Mouse (Mus musculus) forebrain, postnatal 0 days (tissue): ENCODE data around the gene Zbtb12. TPM values are rescaled to one million over a fixed set of nuclear protein-coding genes. Genes with fewer than 3 reads are reported as not detected.
A peak's percentile ranks its signal among the peaks of the same experiment; 100 is the strongest.
"Not testable (repeated sequence)": the region's sequence is repeated elsewhere in the genome, so short reads cannot be mapped to it uniquely, and the experiment has no call there.

Experiments used
- ATAC-seq: fragments of 200-750 bp; cut with Nextera tagmentation; 2 replicates; pipeline ENCODE4 v1.8.0; 2017; ENCODE audit warnings: mild to moderate bottlenecking, moderate library complexity
- DNase-seq: peaks from one replicate; pipeline ENCODE4 v3.0.0-alpha.2; 2015
- H3K27ac ChIP-seq: fragments of 300-500 bp; sonication (generic); 2 replicates; pipeline ENCODE4 v1.5.1; 2014; ENCODE audit warnings: low read depth, mild to moderate bottlenecking, antibody characterized with exemption, low read length, moderate library complexity, mixed read lengths
- H3K27me3 ChIP-seq: fragments of 300-500 bp; sonication (generic); 2 replicates; pipeline ENCODE4 v1.6.1; 2014; ENCODE audit warnings: mild to moderate bottlenecking, low read length, mixed read lengths; ENCODE audit not compliant: insufficient read depth
- H3K36me3 ChIP-seq: fragments of 300-500 bp; sonication (generic); 2 replicates; pipeline ENCODE4 v1.6.1; 2014; ENCODE audit warnings: mild to moderate bottlenecking, moderate library complexity; ENCODE audit not compliant: insufficient read depth
- H3K4me1 ChIP-seq: fragments of 300-500 bp; sonication (generic); 2 replicates; pipeline ENCODE4 v1.6.1; 2014; ENCODE audit warnings: antibody characterized with exemption; ENCODE audit not compliant: insufficient read depth
- H3K4me2 ChIP-seq: fragments of 300-500 bp; sonication (generic); 2 replicates; pipeline ENCODE4 v1.6.1; 2014; ENCODE audit warnings: low read depth, mild to moderate bottlenecking, moderate library complexity
- H3K4me3 ChIP-seq: fragments of 300-500 bp; sonication (generic); 2 replicates; pipeline ENCODE4 v1.5.1; 2014; ENCODE audit warnings: low read depth, low read length, mixed read lengths
- H3K9ac ChIP-seq: fragments of 300-500 bp; sonication (generic); 2 replicates; pipeline ENCODE4 v1.6.1; 2014; ENCODE audit warnings: mild to moderate bottlenecking
- H3K9me3 ChIP-seq: fragments of 300-500 bp; sonication (generic); 2 replicates; pipeline ENCODE4 v1.6.1; 2016; ENCODE audit warnings: low read length
- CTCF ChIP-seq: sonication (generic); IDR thresholded peaks from 2 replicates; pipeline ENCODE4 v1.5.1; 2016; ENCODE audit warnings: antibody characterized with exemption, control low read depth, low read depth
- WGBS: fragments of 180-500 bp; shearing (Covaris S2); extraction: QIAGEN DNeasy Blood & Tissue Kit; methylation state at CpG from one replicate; pipeline ENCODE4 v1.1.7; 2014; 5-methylcytosine and 5-hydroxymethylcytosine counted together
- polyA plus RNA-seq: library from polyadenylated mRNA; unstranded; fragments of >200 nt; fragmentation: Nextera tagmentation; extraction: Ambion mirVana; gene quantifications from 2 replicates; pipeline ENCODE4 v1.2.1, GENCODE M21; 2015
- total RNA-seq: library from RNA; depleted of rRNA; stranded (reverse); fragments of >200 nt; gene quantifications from 2 replicates; pipeline ENCODE4 v1.2.3, GENCODE M21; 2014; rRNA removed

Zbtb12 gene
- 25.2 and 32.6 TPM in 2 replicates for total RNA-seq
- polyA plus RNA-seq: 5.3 and 7.7 TPM in 2 replicates

DNA sequence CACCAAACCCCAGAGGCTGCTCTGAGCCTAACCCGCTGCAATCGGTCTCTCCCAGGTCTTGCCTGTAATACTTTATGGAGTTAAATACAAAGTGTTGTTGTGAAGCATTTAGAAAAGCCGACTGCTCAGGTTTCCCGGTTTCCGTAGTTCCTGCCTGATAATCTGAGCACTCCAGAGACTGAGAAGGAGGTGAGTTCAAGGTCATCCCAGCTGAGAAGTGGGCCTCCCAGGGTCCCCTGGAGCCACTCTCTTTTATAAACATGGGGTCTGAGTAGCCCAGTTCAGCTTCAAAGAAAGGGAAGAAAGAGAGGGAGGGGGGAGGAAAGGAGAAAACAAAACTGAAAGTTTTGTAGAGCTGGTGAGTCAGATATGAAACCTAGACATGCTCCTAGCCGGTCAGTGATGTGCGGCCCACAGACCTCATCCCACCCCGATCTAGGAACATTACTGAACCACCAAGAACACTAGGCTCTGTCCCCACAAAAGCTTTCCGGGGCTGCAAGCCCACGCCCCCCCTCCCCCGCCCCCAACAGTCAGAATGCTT lies at the start of gene Zbtb12:
Gene Zbtb12 (plus strand): TSS at position 148 of the 544 bp plus-strand sequence.
- no peak for TF ChIP-seq CTCF
- H3K4me1 ChIP-seq: no peaks in the 10 kb centered on the region
- no peaks in the 10 kb centered on the region for H3K36me3 ChIP-seq
- H3K9me3 ChIP-seq: no peaks in the 10 kb centered on the region
- H3K4me2 ChIP-seq: no peak within 1 kb of the TSS
- H3K9ac ChIP-seq: no peak within 1 kb of the TSS
- ATAC-seq (no peak), DNase-seq (no peak)
- H3K27ac ChIP-seq: no peak within 1 kb of the TSS
- 0 out of 2 replicates have a peak, but pooled peaks cover 4% of the 10 kb centered on the region for H3K27me3 ChIP-seq
- 67% methylated on average over 11 of the region's 11 CpGs for WGBS
- H3K4me3 ChIP-seq: no peak within 1 kb of the TSS

- H3K27ac ChIP-seq, H3K27me3 ChIP-seq, ATAC-seq, H3K9ac ChIP-seq, H3K4me2 ChIP-seq, H3K4me1 ChIP-seq, H3K4me3 ChIP-seq, H3K9me3 ChIP-seq, DNase-seq: not testable (repeated sequence)
- WGBS: 100% methylated on average over 1 of the region's 1 CpGs
- H3K36me3 ChIP-seq: peaks cover 63% of the 10 kb centered on the region
These were observed 48.5 kb upstream of the Zbtb12 start for GRCm38 (mm10) chr17:34830776-34831175.

GRCm38 (mm10) chr17:34836155-34836855 lies 43.0 kb upstream of the Zbtb12 start:
- peak; percentile 16 for DNase-seq
- 5% methylated on average over 47 of the region's 48 CpGs for WGBS
- ATAC-seq: peak; percentile 75

GRCm38 (mm10) chr17:34836856-34837221 lies 42.4 kb upstream of the Zbtb12 start, which contains the start of the genes Stk19 and Dxo:
TSS of gene Stk19 (minus strand) at chr17:34836945.
TSS of gene Dxo (plus strand) at chr17:34837019.
- Histone ChIP-seq H3K36me3 (peaks cover 44% of the 10 kb centered on the region), H3K27ac (peak within 1 kb of the TSS; percentile 86), H3K9ac (peak within 1 kb of the TSS; percentile 76), H3K4me2 (peak within 1 kb of the TSS; percentile 97), H3K4me3 (peak within 1 kb of the TSS; percentile 76), H3K9me3 (no peaks in the 10 kb centered on the region), H3K4me1 (0 out of 2 replicates have a peak, but pooled peaks cover 14% of the 10 kb centered on the region), H3K27me3 (no peaks in the 10 kb centered on the region)
- ATAC-seq (peak; percentile 95), DNase-seq (peak; percentile 98)
- TF ChIP-seq CTCF: no peak
- WGBS: 3% methylated on average over 40 of the region's 40 CpGs

More at GRCm38 (mm10) chr17:34836155-34836855, 43.0 kb upstream of the Zbtb12 start:
- TF ChIP-seq CTCF: no peak
- Histone ChIP-seq H3K9ac (peak overlapping the region; percentile 76), H3K27ac (peak overlapping the region; percentile 86), H3K4me3 (peak overlapping the region; percentile 76), H3K9me3 (no peaks in the 10 kb centered on the region), H3K36me3 (peaks cover 41% of the 10 kb centered on the region), H3K27me3 (no peaks in the 10 kb centered on the region), H3K4me2 (peak overlapping the region; percentile 97), H3K4me1 (0 out of 2 replicates have a peak, but pooled peaks cover 14% of the 10 kb centered on the region)

DNA sequence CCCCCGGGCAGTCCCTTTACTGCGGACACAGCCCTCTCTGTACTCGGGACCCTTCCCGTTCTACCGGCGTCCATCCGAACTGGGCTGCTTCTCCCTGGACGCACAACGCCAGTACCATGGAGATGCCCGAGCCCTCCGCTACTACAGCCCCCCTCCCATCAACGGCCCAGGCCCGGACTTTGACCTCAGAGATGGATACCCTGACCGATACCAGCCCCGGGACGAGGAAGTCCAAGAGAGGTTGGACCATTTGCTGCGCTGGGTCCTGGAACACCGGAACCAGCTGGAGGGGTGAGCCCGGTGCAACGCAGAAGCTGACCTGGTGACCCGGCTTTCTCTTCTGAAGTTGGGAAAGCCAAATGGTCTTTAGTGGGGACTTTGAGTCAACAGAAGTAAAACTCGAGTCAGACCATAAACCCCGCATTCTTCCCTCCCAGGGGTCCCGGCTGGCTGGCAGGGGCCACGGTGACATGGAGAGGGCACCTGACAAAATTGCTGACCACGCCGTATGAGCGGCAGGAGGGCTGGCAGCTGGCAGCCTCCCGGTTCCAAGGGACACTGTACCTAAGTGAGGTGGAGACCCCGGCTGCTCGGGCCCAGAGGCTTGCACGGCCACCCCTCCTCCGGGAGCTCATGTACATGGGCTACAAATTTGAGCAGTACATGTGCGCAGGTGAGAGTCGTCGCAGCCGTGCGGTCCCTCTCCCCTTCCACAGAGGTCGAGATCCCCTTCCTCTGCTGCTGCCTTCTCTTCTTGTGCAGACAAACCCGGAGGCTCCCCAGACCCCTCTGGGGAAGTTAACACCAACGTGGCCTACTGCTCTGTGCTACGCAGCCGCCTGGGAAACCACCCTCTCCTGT lies 41.6 kb upstream of the Zbtb12 start:
- DNase-seq (no peak), ATAC-seq (no peak)
- H3K9me3 ChIP-seq: no peaks in the 10 kb centered on the region
- no peak for TF ChIP-seq CTCF
- H3K4me1 ChIP-seq: 0 out of 2 replicates have a peak, but pooled peaks cover 14% of the 10 kb centered on the region
- H3K36me3 ChIP-seq: peaks cover 45% of the 10 kb centered on the region
- peak overlapping the region; percentile 76 for H3K4me3 ChIP-seq
- no peaks in the 10 kb centered on the region for H3K27me3 ChIP-seq
- H3K4me2 ChIP-seq: peak overlapping the region; percentile 97
- peak overlapping the region; percentile 86; the same call in 1 of the 2 replicates for H3K27ac ChIP-seq
- peak overlapping the region; percentile 76 for H3K9ac ChIP-seq
- WGBS: 45% methylated on average over 42 of the region's 43 CpGs

GRCm38 (mm10) chr17:34838785-34839184 lies 40.5 kb upstream of the Zbtb12 start:
- Histone ChIP-seq H3K27me3 (no peaks in the 10 kb centered on the region), H3K9ac (no peak overlapping the region), H3K27ac (no peak overlapping the region), H3K4me1 (0 out of 2 replicates have a peak, but pooled peaks cover 14% of the 10 kb centered on the region), H3K9me3 (no peaks in the 10 kb centered on the region), H3K4me3 (no peak overlapping the region), H3K4me2 (no peak overlapping the region), H3K36me3 (peaks cover 51% of the 10 kb centered on the region)
- no peak for ATAC-seq
- DNase-seq: no peak
- WGBS: 90% methylated on average over 7 of the region's 7 CpGs
- no peak for TF ChIP-seq CTCF
